Mouse (Mus musculus) heart, embryonic 16.5 days (tissue): ENCODE data around the gene Diras2. TPM values are rescaled to one million over a fixed set of nuclear protein-coding genes. Genes with fewer than 3 reads are reported as not detected.
A peak's percentile ranks its signal among the peaks of the same experiment; 100 is the strongest.

Experiments
- ATAC-seq: fragments of 200-750 bp; cut with Nextera tagmentation; replicated peaks from 2 replicates; pipeline ENCODE4 v1.8.0; 2017; ENCODE audit warnings: moderate number of reproducible peaks; ENCODE audit not compliant: insufficient read depth, low FRiP score; ENCODE audit errors: extremely low read depth
- H3K27ac ChIP-seq: fragments of 300-500 bp; sonication (generic); 2 replicates; pipeline ENCODE4 v1.5.1; 2014; ENCODE audit warnings: mild to moderate bottlenecking, low read length, control low read depth, moderate library complexity
- H3K27me3 ChIP-seq: fragments of 300-500 bp; sonication (generic); 2 replicates; pipeline ENCODE4 v1.6.1; 2014; ENCODE audit warnings: low read length, mixed read lengths; ENCODE audit not compliant: control insufficient read depth, insufficient read depth
- H3K36me3 ChIP-seq: fragments of 300-500 bp; sonication (generic); 2 replicates; pipeline ENCODE4 v1.6.1; 2014; ENCODE audit not compliant: control insufficient read depth, insufficient read depth
- H3K4me1 ChIP-seq: fragments of 300-500 bp; sonication (generic); 2 replicates; pipeline ENCODE4 v1.6.1; 2014; ENCODE audit warnings: low read length, mixed read lengths; ENCODE audit not compliant: control insufficient read depth, insufficient read depth
- H3K4me2 ChIP-seq: fragments of 300-500 bp; sonication (generic); 2 replicates; pipeline ENCODE4 v1.6.1; 2014; ENCODE audit warnings: low read depth, mild to moderate bottlenecking, control low read depth, low read length
- H3K4me3 ChIP-seq: fragments of 300-500 bp; sonication (generic); 2 replicates; pipeline ENCODE4 v1.5.1; 2014; ENCODE audit warnings: mild to moderate bottlenecking, control low read depth, low read length
- H3K9ac ChIP-seq: fragments of 300-500 bp; sonication (generic); 2 replicates; pipeline ENCODE4 v1.6.1; 2014; ENCODE audit warnings: low read length, control low read depth
- H3K9me3 ChIP-seq: fragments of 300-500 bp; sonication (generic); replicated peaks from 2 replicates; pipeline ENCODE4 v1.6.1; 2016; ENCODE audit warnings: low read length; ENCODE audit not compliant: control insufficient read depth
- WGBS: fragments of 180-500 bp; shearing (Covaris S2); extraction: QIAGEN DNeasy Blood & Tissue Kit; methylation state at CpG from one replicate; pipeline ENCODE4 v1.1.7; 2014; 5-methylcytosine and 5-hydroxymethylcytosine counted together
- polyA plus RNA-seq: library from polyadenylated mRNA; unstranded; fragments of >200 nt; fragmentation: Nextera tagmentation; extraction: Ambion mirVana; gene quantifications from 2 replicates; pipeline ENCODE4 v1.2.1, GENCODE M21; 2015

Diras2 gene
- polyA plus RNA-seq, 1 experiment from 2014 or later, result 1.2 TPM

DNA sequence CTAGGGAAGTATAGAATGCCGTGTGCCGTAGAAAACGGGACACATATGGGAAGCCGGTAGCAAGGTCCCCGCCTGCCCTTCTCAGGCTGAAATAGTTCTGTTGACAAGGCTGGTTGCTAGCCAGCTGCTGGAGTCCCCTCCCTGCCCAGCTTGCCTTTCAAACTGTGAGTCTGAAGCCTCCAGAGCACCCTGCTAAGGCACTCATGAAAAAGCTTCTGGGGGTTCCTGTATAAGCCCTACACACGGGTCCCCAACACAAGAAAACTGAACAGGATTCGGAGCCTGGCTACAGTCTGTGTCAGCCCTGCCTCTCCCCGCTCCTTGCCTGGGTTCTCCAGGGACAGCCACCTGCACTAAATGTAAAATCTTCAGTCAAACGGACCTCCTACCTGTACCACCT is 2.3 kb downstream of the Diras2 start:
- Histone ChIP-seq H3K4me1 (peaks cover 5% of the 10 kb centered on the region), H3K27me3 (peaks cover 4% of the 10 kb centered on the region), H3K27ac (no peak overlapping the region), H3K9me3 (peaks cover 5% of the 10 kb centered on the region; the same call in 1 of the 2 replicates), H3K9ac (0 out of 2 replicates have a peak overlapping the region, but pooled peaks have one; percentile 8), H3K36me3 (no peaks in the 10 kb centered on the region), H3K4me2 (peak overlapping the region; percentile 31), H3K4me3 (peak overlapping the region; percentile 17; the same call in 1 of the 2 replicates)
- 52% methylated on average over 9 of the region's 9 CpGs for WGBS
- ATAC-seq, result no peak

DNA sequence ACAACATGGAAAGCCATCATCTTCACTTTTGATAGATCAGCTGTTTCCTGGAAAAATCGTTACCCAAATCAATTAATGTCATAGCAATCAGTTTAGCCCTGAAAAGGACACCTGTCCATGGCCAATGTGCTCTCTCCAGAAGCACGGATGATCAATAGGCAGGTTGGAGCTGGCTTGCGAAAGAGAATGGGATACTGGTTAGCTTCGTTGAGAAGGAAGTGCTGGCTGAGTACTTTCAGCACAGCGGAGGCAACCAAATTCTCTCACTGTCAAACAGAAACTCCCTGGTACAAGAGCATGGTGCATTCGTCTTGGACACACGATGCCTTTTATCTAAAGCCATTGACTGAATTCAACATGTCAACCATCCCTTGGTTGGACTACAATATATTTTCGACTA is 2.8 kb downstream of the Diras2 start:
- Histone ChIP-seq H3K4me1 (peaks cover 5% of the 10 kb centered on the region), H3K27ac (no peak overlapping the region), H3K4me2 (peak overlapping the region; percentile 31), H3K27me3 (peaks cover 4% of the 10 kb centered on the region), H3K9me3 (peaks cover 5% of the 10 kb centered on the region; the same call in 1 of the 2 replicates), H3K9ac (no peak overlapping the region), H3K4me3 (peak overlapping the region; percentile 13), H3K36me3 (no peaks in the 10 kb centered on the region)
- WGBS, result 79% methylated on average over 8 of the region's 8 CpGs
- ATAC-seq, result no peak

DNA sequence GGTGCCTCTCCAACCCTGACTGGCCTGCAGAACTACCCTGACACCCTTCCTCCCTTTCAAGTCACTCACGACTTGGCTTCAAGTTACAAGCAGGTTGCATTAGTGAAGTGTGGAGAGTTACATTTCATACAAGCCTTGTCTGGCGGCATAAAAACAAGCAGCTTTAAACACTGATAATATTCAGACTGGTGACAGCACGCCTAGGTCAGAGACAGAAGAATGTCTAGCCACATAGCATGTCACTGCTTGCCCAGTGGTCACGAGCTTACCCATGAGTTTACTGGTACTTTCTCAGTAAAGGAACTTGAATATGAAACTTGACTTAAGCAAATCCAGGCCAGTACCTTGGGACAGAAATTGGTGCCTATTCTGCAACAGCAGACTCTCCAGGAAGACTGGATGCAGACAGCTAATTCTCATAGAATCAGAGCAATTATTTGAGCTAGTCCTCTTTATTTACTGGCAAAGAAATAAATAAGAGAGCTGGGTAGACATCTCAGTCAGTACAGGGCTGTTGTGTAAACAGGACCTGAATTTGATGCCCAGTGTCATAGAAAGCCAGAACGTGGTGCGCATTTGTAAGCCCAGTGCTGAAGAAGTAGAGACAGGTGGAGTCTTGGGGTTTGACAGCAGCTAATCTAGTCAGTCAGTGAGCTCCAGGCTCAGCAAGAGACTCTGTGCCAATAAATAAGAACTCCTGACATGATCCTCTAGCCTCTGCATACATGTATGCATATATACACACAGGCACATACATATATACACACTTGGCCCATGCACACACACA is 4.6 kb downstream of the Diras2 start:
- Histone ChIP-seq H3K9me3 (no peaks in the 10 kb centered on the region), H3K4me2 (no peak overlapping the region), H3K9ac (no peak overlapping the region), H3K27ac (no peak overlapping the region), H3K4me3 (no peak overlapping the region), H3K27me3 (peaks cover 4% of the 10 kb centered on the region), H3K4me1 (peaks cover 5% of the 10 kb centered on the region), H3K36me3 (no peaks in the 10 kb centered on the region)
- 50% methylated on average over 6 of the region's 6 CpGs for WGBS
- no peak for ATAC-seq

DNA sequence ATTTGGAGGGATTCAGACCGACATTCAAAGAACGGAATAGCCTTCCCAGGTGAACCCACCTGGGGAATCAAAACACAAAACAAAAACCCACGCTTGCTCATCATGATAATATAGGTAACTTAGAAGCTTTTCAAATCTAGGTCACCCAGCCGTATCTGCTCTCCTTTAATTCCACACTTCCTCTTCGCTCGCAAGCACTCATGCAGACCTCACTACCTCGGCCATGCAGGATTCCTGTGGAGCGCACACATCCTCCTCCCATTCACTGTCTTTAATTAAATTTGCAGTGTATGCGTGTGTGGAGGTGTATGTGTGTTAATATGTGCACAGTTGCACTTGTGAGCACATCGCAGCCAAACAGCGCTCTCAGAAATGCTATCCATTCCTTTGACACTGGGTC is 6.8 kb downstream of the Diras2 start:
- peaks cover 5% of the 10 kb centered on the region for H3K4me1 ChIP-seq
- no peak overlapping the region for H3K9ac ChIP-seq
- WGBS, result 85% methylated on average over 11 of the region's 11 CpGs
- H3K4me2 ChIP-seq, result no peak overlapping the region
- no peaks in the 10 kb centered on the region for H3K9me3 ChIP-seq
- no peak for ATAC-seq
- peaks cover 4% of the 10 kb centered on the region for H3K27me3 ChIP-seq
- no peaks in the 10 kb centered on the region for H3K36me3 ChIP-seq
- H3K27ac ChIP-seq, result no peak overlapping the region
- H3K4me3 ChIP-seq, result no peak overlapping the region

DNA sequence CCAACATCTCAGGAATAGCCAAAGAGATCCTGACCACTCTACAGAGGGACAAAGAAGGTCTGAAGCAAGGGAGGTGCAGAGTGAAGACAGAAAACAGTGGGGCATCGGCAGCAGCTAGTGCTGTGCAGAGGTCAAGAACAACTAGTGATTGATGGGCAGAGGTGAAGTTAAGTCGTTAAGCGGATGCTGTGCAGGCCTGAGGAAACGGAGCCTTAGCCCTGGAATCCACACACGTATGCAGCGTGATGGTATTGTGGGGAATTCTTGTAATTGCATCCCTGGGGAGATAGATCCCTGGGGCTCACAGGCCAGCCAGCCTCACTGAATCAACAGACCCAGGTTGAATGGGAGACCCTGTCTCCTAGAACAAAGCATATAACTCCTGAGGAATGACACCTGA is 9.9 kb downstream of the Diras2 start:
- H3K27me3 ChIP-seq, result no peaks in the 10 kb centered on the region
- no peak overlapping the region for H3K4me2 ChIP-seq
- no peaks in the 10 kb centered on the region for H3K9me3 ChIP-seq
- no peak overlapping the region for H3K9ac ChIP-seq
- no peak overlapping the region for H3K27ac ChIP-seq
- no peak overlapping the region for H3K4me3 ChIP-seq
- H3K4me1 ChIP-seq, result peaks cover 3% of the 10 kb centered on the region; the same call in 1 of the 2 replicates
- no peaks in the 10 kb centered on the region for H3K36me3 ChIP-seq
- WGBS, result 56% methylated on average over 6 of the region's 6 CpGs
- no peak for ATAC-seq

DNA sequence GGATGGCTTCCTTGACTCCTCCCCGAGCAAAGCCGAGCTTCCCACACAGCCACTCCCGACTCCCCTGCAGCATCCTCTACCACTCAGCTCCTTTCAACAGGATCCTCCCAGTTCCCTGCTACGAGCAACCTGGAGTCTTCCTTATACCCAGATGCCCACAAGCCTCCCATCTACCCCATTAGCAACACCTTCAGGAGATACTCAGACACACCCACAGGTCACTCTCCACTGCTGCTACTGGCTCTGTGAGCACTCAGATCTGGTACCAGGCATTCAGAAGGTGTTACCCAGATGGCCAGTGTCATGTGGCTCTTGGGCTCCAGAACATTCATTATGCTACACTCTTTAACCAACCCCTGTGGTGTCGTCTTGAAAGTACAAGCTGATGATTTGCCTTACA is 11.7 kb downstream of the Diras2 start:
- no peak overlapping the region for H3K27ac ChIP-seq
- no peaks in the 10 kb centered on the region for H3K27me3 ChIP-seq
- 0 out of 2 replicates have a peak, but pooled peaks cover 2% of the 10 kb centered on the region for H3K4me1 ChIP-seq
- no peak overlapping the region for H3K4me3 ChIP-seq
- 74% methylated on average over 5 of the region's 5 CpGs for WGBS
- no peak for ATAC-seq
- H3K9me3 ChIP-seq, result no peaks in the 10 kb centered on the region
- H3K4me2 ChIP-seq, result no peak overlapping the region
- H3K9ac ChIP-seq, result no peak overlapping the region
- no peaks in the 10 kb centered on the region for H3K36me3 ChIP-seq

DNA sequence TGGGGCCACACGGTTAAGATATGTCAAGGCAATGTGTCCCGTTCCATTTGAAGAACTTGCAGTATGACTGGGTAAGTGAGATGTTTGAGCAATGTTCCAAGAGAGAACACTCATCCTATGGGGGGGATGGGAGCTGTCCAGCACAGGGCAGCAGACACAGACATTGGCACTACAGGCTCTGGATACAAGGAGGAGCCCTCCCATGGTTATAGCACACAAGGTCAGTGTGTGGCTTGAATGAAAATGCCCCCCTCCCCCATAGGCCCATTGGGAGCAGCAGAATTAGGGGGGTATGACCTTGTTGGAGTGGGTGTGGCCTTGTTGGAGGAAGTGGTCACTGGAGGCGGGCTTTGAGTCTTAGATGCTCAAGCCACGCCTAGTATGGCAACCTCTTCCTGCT is 12.7 kb downstream of the Diras2 start:
- no peaks in the 10 kb centered on the region for H3K9me3 ChIP-seq
- no peak overlapping the region for H3K4me3 ChIP-seq
- H3K4me1 ChIP-seq, result 0 out of 2 replicates have a peak, but pooled peaks cover 2% of the 10 kb centered on the region
- no peaks in the 10 kb centered on the region for H3K36me3 ChIP-seq
- H3K27ac ChIP-seq, result no peak overlapping the region
- H3K9ac ChIP-seq, result no peak overlapping the region
- ATAC-seq, result no peak
- H3K27me3 ChIP-seq, result no peaks in the 10 kb centered on the region
- 89% methylated on average over 4 of the region's 4 CpGs for WGBS
- no peak overlapping the region for H3K4me2 ChIP-seq

DNA sequence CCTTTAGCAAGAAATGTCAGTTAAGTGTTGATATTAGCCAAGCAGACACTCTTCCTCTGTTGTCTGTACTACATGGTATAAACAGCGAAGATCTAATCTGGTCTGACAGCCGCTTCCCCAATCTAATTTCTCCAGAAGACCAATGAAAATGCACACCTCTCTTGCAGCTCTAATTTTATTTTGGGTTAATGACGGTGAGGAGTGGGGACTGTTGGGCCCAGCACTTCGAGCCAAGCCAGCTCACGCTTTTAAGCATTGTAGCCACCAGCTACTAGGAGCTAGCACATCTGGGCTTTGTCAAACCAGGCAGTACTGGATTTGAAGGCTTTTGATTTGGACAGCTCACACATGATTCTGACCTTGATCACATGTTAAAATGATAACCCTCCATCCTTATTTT is 14.1 kb downstream of the Diras2 start:
- WGBS, result 67% methylated on average over 5 of the region's 5 CpGs

DNA sequence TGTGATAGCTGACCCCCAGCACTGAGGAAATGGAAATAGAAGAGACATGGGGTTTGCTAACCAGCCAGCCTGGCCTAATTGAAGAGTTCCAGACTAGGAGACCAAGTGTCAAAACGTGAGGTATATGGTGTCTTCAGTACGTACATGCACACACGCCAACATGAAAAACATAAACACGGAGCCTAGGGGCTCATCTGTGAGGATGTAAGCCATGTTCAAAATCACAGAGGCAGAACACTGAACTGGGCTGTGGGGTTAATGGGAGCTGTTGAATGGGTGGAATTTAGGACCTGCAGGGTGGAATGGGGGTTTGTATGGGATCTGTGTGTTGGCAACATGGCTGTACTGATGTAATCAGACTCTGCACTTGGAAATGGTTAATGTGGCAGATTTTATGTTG is 14.5 kb downstream of the Diras2 start:
- Histone ChIP-seq H3K4me3 (no peak overlapping the region), H3K4me2 (no peak overlapping the region), H3K4me1 (peaks cover 2% of the 10 kb centered on the region; the same call in 1 of the 2 replicates), H3K27me3 (no peaks in the 10 kb centered on the region), H3K9me3 (no peaks in the 10 kb centered on the region), H3K9ac (no peak overlapping the region), H3K36me3 (no peaks in the 10 kb centered on the region), H3K27ac (no peak overlapping the region)
- WGBS, result 90% methylated on average over 4 of the region's 4 CpGs
- no peak for ATAC-seq

More for the DNA sequence above, 14.1 kb downstream of the Diras2 start:
- H3K9ac ChIP-seq, result no peak overlapping the region
- no peaks in the 10 kb centered on the region for H3K9me3 ChIP-seq
- H3K36me3 ChIP-seq, result no peaks in the 10 kb centered on the region
- H3K27me3 ChIP-seq, result no peaks in the 10 kb centered on the region
- H3K4me3 ChIP-seq, result no peak overlapping the region
- no peak overlapping the region for H3K27ac ChIP-seq
- peaks cover 2% of the 10 kb centered on the region; the same call in 1 of the 2 replicates for H3K4me1 ChIP-seq
- ATAC-seq, result no peak
- H3K4me2 ChIP-seq, result no peak overlapping the region
